Mouse (Mus musculus): ENCODE results near the gene 4930518I15Rik. TPM values are rescaled to one million over a fixed set of nuclear protein-coding genes. Genes with fewer than 3 reads are reported as not detected.
"Not testable (repeated sequence)": the region's sequence is repeated elsewhere in the genome, so short reads cannot be mapped to it uniquely, and the experiment has no call there.

4930518I15Rik gene
- polyA plus RNA-seq (2015; fragmentation: Nextera tagmentation; extraction: Ambion mirVana): 2.6 and 4.6 TPM in 2 replicates

DNA sequence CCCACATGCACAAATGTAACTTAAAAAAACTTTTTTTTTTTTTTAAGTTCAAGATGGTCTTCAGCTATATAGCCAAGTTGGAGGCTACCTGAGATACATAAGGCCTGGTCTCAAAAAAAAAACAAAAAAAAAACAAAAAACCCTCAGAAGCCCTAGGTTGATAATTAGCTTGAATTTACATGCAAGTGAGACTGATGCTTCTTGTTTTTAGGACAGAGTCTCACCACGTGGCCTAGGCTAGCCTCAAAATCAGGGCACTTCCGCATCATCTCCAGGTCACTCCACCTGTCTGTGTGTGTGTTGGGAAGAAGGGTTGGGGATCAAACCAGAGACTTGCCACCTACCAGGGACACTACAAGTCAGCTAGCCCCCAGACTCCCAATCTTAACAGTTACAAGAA is at the start of gene 4930518I15Rik:
Gene 4930518I15Rik, minus strand, starts transcription at position 112 of the 400 bp plus-strand sequence.
- Histone ChIP-seq H3K4me3 (replicated peaks; ENCODE audit: low read depth, low read length) (no peak within 1 kb of the TSS), H3K4me1 (replicated peaks; ENCODE audit: insufficient read depth, low read length) (no peaks in the 10 kb centered on the region), H3K4me2 (ENCODE audit: low read length) (no peak within 1 kb of the TSS), H3K9ac (ENCODE audit: low read depth, low read length) (no peak within 1 kb of the TSS; the same call in 1 of the 2 replicates), H3K27ac (peak within 1 kb of the TSS; percentile 9; the same call in 1 of the 2 replicates), H3K27me3 (ENCODE audit: insufficient read depth, low read length) (no peaks in the 10 kb centered on the region), H3K9me3 (replicated peaks; ENCODE audit: low read length) (no peaks in the 10 kb centered on the region), H3K36me3 (ENCODE audit: insufficient read depth, low read length) (no peaks in the 10 kb centered on the region)
- TF ChIP-seq CTCF (IDR thresholded peaks at IDR 0.05; ENCODE audit: low read depth): no peak
- DNase-seq (ENCODE audit: low spot score) (no peak), ATAC-seq (replicated peaks; ENCODE audit: low FRiP score, low read depth) (no peak)
- WGBS: 86% methylated on average over 2 of the region's 2 CpGs

DNA sequence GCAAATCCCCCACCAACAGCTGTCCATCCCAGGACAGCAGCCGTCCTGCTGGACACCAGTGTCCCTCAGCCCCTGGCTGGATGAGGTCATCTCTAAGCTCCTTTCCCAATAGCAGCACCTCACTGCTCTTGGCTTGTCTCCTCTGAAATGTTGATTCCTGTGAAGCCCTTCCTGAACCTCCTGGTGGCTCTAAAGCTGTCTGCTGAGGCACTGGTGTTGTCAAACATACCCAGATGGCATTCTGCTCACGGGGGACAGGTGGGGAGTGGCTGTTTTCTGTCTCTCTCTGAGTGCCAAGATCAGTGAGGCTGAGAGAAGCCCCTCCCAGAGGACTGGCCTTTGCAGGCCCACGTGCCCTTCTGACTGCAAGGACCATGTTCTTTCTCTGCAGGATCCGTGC is 48.2 kb upstream of the 4930518I15Rik start:
- H3K9ac ChIP-seq (ENCODE audit: low read depth, low read length); H3K36me3 ChIP-seq (ENCODE audit: insufficient read depth, low read length); H3K4me2 ChIP-seq (ENCODE audit: low read length); H3K27ac ChIP-seq; H3K9me3 ChIP-seq (replicated peaks; ENCODE audit: low read length); H3K4me1 ChIP-seq (replicated peaks; ENCODE audit: insufficient read depth, low read length); DNase-seq (ENCODE audit: low spot score); H3K27me3 ChIP-seq (ENCODE audit: insufficient read depth, low read length); H3K4me3 ChIP-seq (replicated peaks; ENCODE audit: low read depth, low read length); ATAC-seq (replicated peaks; ENCODE audit: low FRiP score, low read depth): not testable (repeated sequence)
- 34% methylated on average over 4 of the region's 4 CpGs for WGBS

DNA sequence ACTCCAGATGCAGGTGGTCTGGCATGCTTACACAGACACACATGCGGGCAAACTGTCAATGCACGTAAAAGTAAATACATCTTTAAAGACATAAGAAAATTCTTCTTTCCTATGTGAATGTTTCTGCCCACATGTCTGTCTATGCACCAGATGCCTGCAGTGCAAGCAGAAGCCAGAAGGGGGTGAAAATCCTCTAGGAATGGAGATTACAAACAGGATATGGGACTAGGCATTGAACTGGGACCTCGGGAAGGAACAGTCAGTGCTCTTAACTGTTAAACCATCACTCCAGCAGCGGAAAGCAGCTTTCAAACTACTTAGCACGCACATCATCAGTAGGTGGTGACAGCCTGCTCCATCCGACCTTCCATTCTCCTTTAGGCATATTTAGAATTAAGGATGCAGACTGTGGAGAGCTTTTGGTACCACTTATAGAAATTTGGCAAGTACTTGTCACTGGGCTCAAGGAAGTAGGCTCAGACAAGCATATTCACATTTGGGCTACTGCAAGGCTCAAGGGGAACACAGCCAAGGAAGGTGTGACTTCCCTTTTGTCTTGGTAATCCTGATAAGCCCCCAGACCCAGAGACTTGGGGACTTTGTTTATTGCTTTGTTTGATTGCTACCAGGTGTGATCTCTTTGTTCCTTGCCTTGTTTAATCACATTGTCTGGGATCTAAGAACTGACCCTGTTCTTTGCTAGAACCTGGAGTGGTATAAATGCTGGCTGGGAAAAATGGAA is 47.4 kb upstream of the 4930518I15Rik start:
- no peak overlapping the region for H3K27ac ChIP-seq
- ATAC-seq (replicated peaks; ENCODE audit: low FRiP score, low read depth) (0 out of 2 replicates have a peak, but pooled peaks have one; percentile 52), DNase-seq (ENCODE audit: low spot score) (peak; percentile 90)
- no peaks in the 10 kb centered on the region for H3K9me3 ChIP-seq (replicated peaks; ENCODE audit: low read length)
- H3K36me3 ChIP-seq (ENCODE audit: insufficient read depth, low read length): no peaks in the 10 kb centered on the region
- no peak overlapping the region for H3K4me2 ChIP-seq (ENCODE audit: low read length)
- peak; percentile 93 for TF ChIP-seq CTCF (IDR thresholded peaks at IDR 0.05; ENCODE audit: low read depth)
- H3K4me3 ChIP-seq (replicated peaks; ENCODE audit: low read depth, low read length): no peak overlapping the region
- H3K27me3 ChIP-seq (ENCODE audit: insufficient read depth, low read length): no peaks in the 10 kb centered on the region
- 20% methylated on average over 6 of the region's 6 CpGs for WGBS
- no peaks in the 10 kb centered on the region for H3K4me1 ChIP-seq (replicated peaks; ENCODE audit: insufficient read depth, low read length)
- no peak overlapping the region for H3K9ac ChIP-seq (ENCODE audit: low read depth, low read length)

DNA sequence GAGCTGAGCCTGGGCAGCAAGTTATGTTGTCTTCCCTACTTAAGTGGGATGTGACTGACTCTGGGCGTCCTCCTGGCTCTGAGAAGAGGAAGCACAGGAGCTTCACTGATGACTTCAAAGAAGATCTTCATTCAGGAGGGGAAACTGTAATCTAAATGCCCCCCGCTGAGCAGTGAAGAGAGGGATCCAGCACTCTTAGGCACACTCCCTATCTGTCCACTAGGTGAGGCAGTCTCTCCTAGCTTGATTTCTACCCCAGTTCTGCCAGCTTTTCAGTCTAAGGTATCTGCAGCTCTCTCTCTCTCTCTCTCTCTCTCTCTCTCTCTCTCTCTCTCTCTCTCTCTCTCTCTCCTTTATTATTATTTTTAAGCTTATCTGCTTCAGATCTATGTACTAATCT is 45.6 kb upstream of the 4930518I15Rik start:
- H3K27ac ChIP-seq: no peak overlapping the region
- no peaks in the 10 kb centered on the region for H3K4me1 ChIP-seq (replicated peaks; ENCODE audit: insufficient read depth, low read length)
- DNase-seq (ENCODE audit: low spot score): peak; percentile 27
- H3K36me3 ChIP-seq (ENCODE audit: insufficient read depth, low read length): no peaks in the 10 kb centered on the region
- H3K4me2 ChIP-seq (ENCODE audit: low read length): no peak overlapping the region
- H3K27me3 ChIP-seq (ENCODE audit: insufficient read depth, low read length): no peaks in the 10 kb centered on the region
- TF ChIP-seq CTCF (IDR thresholded peaks at IDR 0.05; ENCODE audit: low read depth): peak; percentile 51
- no peak overlapping the region for H3K9ac ChIP-seq (ENCODE audit: low read depth, low read length)
- ATAC-seq (replicated peaks; ENCODE audit: low FRiP score, low read depth): no peak
- no peak overlapping the region for H3K4me3 ChIP-seq (replicated peaks; ENCODE audit: low read depth, low read length)
- WGBS: 29% methylated on average over 2 of the region's 2 CpGs
- H3K9me3 ChIP-seq (replicated peaks; ENCODE audit: low read length): no peaks in the 10 kb centered on the region

DNA sequence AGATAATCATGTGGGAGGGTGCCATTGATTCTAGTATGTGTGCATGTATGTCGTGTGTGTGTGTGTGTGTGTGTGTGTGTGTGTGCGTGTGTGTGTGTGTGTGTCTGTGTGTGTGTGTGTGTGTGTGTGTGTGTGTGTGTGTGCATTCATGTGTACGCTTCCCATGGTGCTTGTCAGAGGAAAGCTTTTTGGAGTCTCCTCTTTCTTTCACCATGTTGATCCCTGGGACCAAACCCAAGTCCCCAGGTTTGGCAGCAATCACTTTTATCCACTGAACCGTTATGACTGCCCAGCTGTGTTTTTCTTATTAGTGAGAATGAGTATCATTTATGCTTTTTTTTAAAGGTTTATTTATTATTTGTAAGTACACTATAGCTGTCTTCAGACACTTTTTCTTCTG is 44.7 kb upstream of the 4930518I15Rik start:
- 86% methylated on average over 3 of the region's 4 CpGs for WGBS
- H3K4me1 ChIP-seq (replicated peaks; ENCODE audit: insufficient read depth, low read length); H3K4me2 ChIP-seq (ENCODE audit: low read length); H3K27me3 ChIP-seq (ENCODE audit: insufficient read depth, low read length); H3K27ac ChIP-seq; H3K9me3 ChIP-seq (replicated peaks; ENCODE audit: low read length); H3K4me3 ChIP-seq (replicated peaks; ENCODE audit: low read depth, low read length); H3K36me3 ChIP-seq (ENCODE audit: insufficient read depth, low read length); DNase-seq (ENCODE audit: low spot score); ATAC-seq (replicated peaks; ENCODE audit: low FRiP score, low read depth); H3K9ac ChIP-seq (ENCODE audit: low read depth, low read length): not testable (repeated sequence)

DNA sequence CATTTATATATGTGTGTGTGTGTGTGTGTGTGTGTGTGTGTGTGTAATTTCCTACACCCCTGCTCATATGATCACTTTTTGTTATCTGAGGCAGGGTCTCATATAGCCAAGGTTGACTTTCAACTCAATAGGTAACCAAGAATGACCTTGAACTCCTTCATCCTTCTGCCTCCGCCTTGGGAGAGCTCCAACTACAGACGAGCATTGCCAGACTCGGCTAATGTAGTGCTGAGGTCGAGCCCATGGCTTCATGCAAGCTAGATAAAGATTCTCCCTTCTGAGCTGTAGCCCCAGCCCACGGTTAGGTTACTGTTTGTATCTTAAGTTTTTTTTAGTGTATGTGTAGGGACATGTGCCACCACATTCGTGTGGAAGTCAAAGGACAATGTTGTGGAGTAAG is 44.1 kb upstream of the 4930518I15Rik start:
- H3K27me3 ChIP-seq (ENCODE audit: insufficient read depth, low read length): no peaks in the 10 kb centered on the region
- WGBS: 70% methylated on average over 6 of the region's 6 CpGs
- no peaks in the 10 kb centered on the region for H3K36me3 ChIP-seq (ENCODE audit: insufficient read depth, low read length)
- H3K4me3 ChIP-seq (replicated peaks; ENCODE audit: low read depth, low read length): no peak overlapping the region
- ATAC-seq (replicated peaks; ENCODE audit: low FRiP score, low read depth) (no peak), DNase-seq (ENCODE audit: low spot score) (no peak)
- H3K9ac ChIP-seq (ENCODE audit: low read depth, low read length): no peak overlapping the region
- no peak overlapping the region for H3K27ac ChIP-seq
- no peak for TF ChIP-seq CTCF (IDR thresholded peaks at IDR 0.05; ENCODE audit: low read depth)
- no peaks in the 10 kb centered on the region for H3K9me3 ChIP-seq (replicated peaks; ENCODE audit: low read length)
- no peaks in the 10 kb centered on the region for H3K4me1 ChIP-seq (replicated peaks; ENCODE audit: insufficient read depth, low read length)
- no peak overlapping the region for H3K4me2 ChIP-seq (ENCODE audit: low read length)

DNA sequence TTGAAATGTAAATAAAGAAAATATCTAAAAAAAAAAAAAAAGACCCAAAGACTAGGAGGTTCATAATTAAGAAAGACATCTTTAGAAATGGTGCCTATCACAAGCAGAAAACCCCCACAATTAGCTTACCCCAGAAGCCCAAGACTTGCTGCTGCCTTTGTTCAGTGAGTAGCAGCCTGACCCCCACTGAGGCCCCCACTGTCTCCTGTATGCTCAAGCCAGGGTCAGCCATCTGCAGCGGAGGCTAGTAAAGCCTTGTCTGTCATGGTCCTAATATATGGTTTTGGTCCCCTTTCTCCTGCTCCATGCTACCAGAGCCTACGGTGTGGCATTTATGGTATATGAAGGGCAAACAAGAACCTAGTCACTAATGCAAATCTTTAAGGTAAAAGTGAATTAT is 43.6 kb upstream of the 4930518I15Rik start:
- H3K4me2 ChIP-seq (ENCODE audit: low read length): no peak overlapping the region
- H3K27ac ChIP-seq: no peak overlapping the region
- H3K36me3 ChIP-seq (ENCODE audit: insufficient read depth, low read length): no peaks in the 10 kb centered on the region
- H3K4me1 ChIP-seq (replicated peaks; ENCODE audit: insufficient read depth, low read length): no peaks in the 10 kb centered on the region
- ATAC-seq (replicated peaks; ENCODE audit: low FRiP score, low read depth) (no peak), DNase-seq (ENCODE audit: low spot score) (no peak)
- no peaks in the 10 kb centered on the region for H3K9me3 ChIP-seq (replicated peaks; ENCODE audit: low read length)
- WGBS: 70% methylated on average over 2 of the region's 2 CpGs
- TF ChIP-seq CTCF (IDR thresholded peaks at IDR 0.05; ENCODE audit: low read depth): no peak
- no peaks in the 10 kb centered on the region for H3K27me3 ChIP-seq (ENCODE audit: insufficient read depth, low read length)
- no peak overlapping the region for H3K9ac ChIP-seq (ENCODE audit: low read depth, low read length)
- no peak overlapping the region for H3K4me3 ChIP-seq (replicated peaks; ENCODE audit: low read depth, low read length)

Data from kidney, postnatal 0 days (tissue).